Mouse (Mus musculus) ES-E14 (cell line): Measurements from ENCODE around the gene Aebp2. TPM values are rescaled to one million over a fixed set of nuclear protein-coding genes. Genes with fewer than 3 reads are reported as not detected.

ENCODE experiments used
- DNase-seq: peaks from one replicate; pipeline ENCODE4 v3.0.0-alpha.2; 2013; ENCODE audit warnings: low read depth, low spot score
- H3K27ac ChIP-seq: 2 replicates; pipeline ENCODE4 v1.5.1; 2012; ENCODE audit warnings: low read depth, mild to moderate bottlenecking, low read length, moderate library complexity, mixed read lengths; ENCODE audit not compliant: poor library complexity, insufficient read depth, severe bottlenecking
- H3K36me3 ChIP-seq: 2 replicates; pipeline ENCODE4 v1.6.1; 2012; ENCODE audit warnings: mild to moderate bottlenecking, low read length, moderate library complexity, mixed read lengths; ENCODE audit not compliant: control insufficient read depth, poor library complexity, insufficient read depth, severe bottlenecking
- H3K4me1 ChIP-seq, 2 experiments: fragments of 150-350 bp in 1 of 2; sonication (generic) in 1 of 2; 2 replicates each; pipeline ENCODE4 v1.6.1; 2012; ENCODE audit warnings: low read length in 2 of 2, mild to moderate bottlenecking in 1 of 2, mixed read lengths in 1 of 2; ENCODE audit not compliant: control insufficient read depth in 2 of 2, insufficient read depth in 2 of 2, poor library complexity in 1 of 2
- H3K4me3 ChIP-seq, 2 experiments: fragments of 150-350 bp in 1 of 2; sonication (generic) in 1 of 2; 2 replicates each; pipeline ENCODE4 v1.5.1; 2012; ENCODE audit warnings: low read length in 2 of 2, low read depth in 1 of 2, mild to moderate bottlenecking in 1 of 2, mixed read lengths in 1 of 2; ENCODE audit not compliant: insufficient read depth in 1 of 2, poor library complexity in 1 of 2, severe bottlenecking in 1 of 2
- H3K9ac ChIP-seq: 2 replicates; pipeline ENCODE4 v1.6.1; 2012; ENCODE audit warnings: low read depth, mild to moderate bottlenecking, low read length, mixed read lengths; ENCODE audit not compliant: poor library complexity, insufficient read depth, severe bottlenecking
- H3K9me3 ChIP-seq: fragments of 150-350 bp; sonication (generic); 2 replicates; pipeline ENCODE4 v1.6.1; 2012; ENCODE audit warnings: low read depth, mild to moderate bottlenecking, low read length; ENCODE audit not compliant: control insufficient read depth, insufficient read depth
- CHD2 ChIP-seq: IDR thresholded peaks from 2 replicates; pipeline ENCODE4 v1.6.1; 2014; ENCODE audit warnings: mild to moderate bottlenecking, low read depth, low read length, inconsistent platforms
- HCFC1 ChIP-seq: IDR thresholded peaks from 2 replicates; pipeline ENCODE4 v1.6.1; 2012; ENCODE audit warnings: low read length, inconsistent platforms, borderline replicate concordance; ENCODE audit not compliant: insufficient read depth
- MAFK ChIP-seq: IDR thresholded peaks from 2 replicates; pipeline ENCODE4 v1.6.1; 2014; ENCODE audit warnings: mild to moderate bottlenecking, low read depth, low read length, inconsistent platforms; ENCODE audit not compliant: insufficient read depth
- ZC3H11A ChIP-seq: IDR thresholded peaks from 2 replicates; pipeline ENCODE4 v1.6.1; 2012; ENCODE audit warnings: low read depth, mild to moderate bottlenecking, inconsistent platforms, low read length, borderline replicate concordance
- ZNF384 ChIP-seq: IDR thresholded peaks from 2 replicates; pipeline ENCODE4 v1.6.1; 2012; ENCODE audit warnings: low read depth, low read length, inconsistent platforms
- in situ Hi-C, 2 experiments: fragments of 600-800 bp; cut with MboI; formaldehyde crosslinking; loops; one replicate each; pipeline ENCODE4 v1.15.1; 2025; ENCODE audit warnings: low sequenced_read_pairs in 2 of 2, inconsistent platforms in 1 of 2; ENCODE audit not compliant: unreplicated experiment in 2 of 2
- total RNA-seq: library from RNA; depleted of rRNA; stranded (reverse); fragments of 300-350 nt; gene quantifications from 2 replicates; pipeline ENCODE4 v1.2.3, GENCODE M21; 2012; rRNA removed

Aebp2 gene
- 71.7 and 77.4 TPM in 2 replicates for total RNA-seq

GRCm38 (mm10) chr6:140622391-140623225, at the start of gene Aebp2:
Gene Aebp2, plus strand, starts transcription at chr6:140622663.
- peak; percentile 66 for DNase-seq

DNA sequence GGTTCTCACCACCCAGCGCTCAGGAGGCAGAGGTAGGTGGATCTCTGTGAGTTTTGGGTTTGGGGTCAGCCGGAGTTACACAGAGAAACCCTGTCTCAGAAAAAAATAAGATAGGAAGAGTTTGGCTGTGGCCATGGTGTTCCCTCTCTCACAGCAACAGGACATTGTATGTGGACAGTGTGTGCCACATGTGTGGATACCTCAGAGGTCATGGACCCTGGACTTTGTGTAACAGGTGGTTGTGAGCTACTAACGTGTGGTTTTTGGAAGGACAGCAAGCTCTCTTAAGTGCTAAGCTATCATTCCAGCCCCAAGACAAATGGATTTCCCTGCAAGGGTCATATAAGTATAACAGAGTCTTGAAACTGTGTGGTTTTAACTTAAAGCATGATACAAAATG, 47.5 kb upstream of the Aebp2 start:
- Histone ChIP-seq H3K36me3 (peaks cover 9% of the 10 kb centered on the region), H3K27ac (no peak overlapping the region), H3K4me1 (peaks cover 0 to 6% of the 10 kb centered on the region in 2 experiments; a peak in 2 of 4 replicates), H3K9me3 (no peaks in the 10 kb centered on the region), H3K9ac (no peak overlapping the region), H3K4me3 (no peak overlapping the region)
- no peak for TF ChIP-seq HCFC1
- no peak for TF ChIP-seq ZC3H11A
- TF ChIP-seq ZNF384 = no peak
- no peak for TF ChIP-seq CHD2
- TF ChIP-seq MAFK = no peak
- in situ Hi-C loops = no loop called here
- no peak for DNase-seq

More at GRCm38 (mm10) chr6:140622391-140623225, at the start of gene Aebp2:
- peak within 1 kb of the TSS; percentile 84 for H3K27ac ChIP-seq
- TF ChIP-seq HCFC1 = no peak
- TF ChIP-seq ZNF384 = no peak
- TF ChIP-seq CHD2 = no peak
- no peak for TF ChIP-seq ZC3H11A
- TF ChIP-seq MAFK = no peak
- no peaks in the 10 kb centered on the region for H3K9me3 ChIP-seq
- peaks cover 10% of the 10 kb centered on the region for H3K36me3 ChIP-seq
- in situ Hi-C loops = no loop called here
- H3K4me3 ChIP-seq = peak within 1 kb of the TSS; percentile 88 to 95
- peaks cover 11 to 31% of the 10 kb centered on the region in 2 experiments for H3K4me1 ChIP-seq
- H3K9ac ChIP-seq = peak within 1 kb of the TSS; percentile 93

- Histone ChIP-seq H3K27ac (no peak overlapping the region), H3K4me1 (peaks cover 0 to 6% of the 10 kb centered on the region in 2 experiments; a peak in 2 of 4 replicates), H3K9me3 (no peaks in the 10 kb centered on the region), H3K9ac (0 out of 2 replicates have a peak overlapping the region, but pooled peaks have one; percentile 4), H3K4me3 (no peak overlapping the region), H3K36me3 (peaks cover 6% of the 10 kb centered on the region)
- no peak for DNase-seq
- TF ChIP-seq HCFC1 (no peak), CHD2 (no peak), MAFK (no peak), ZNF384 (no peak), ZC3H11A (no peak)
- in situ Hi-C loops = no loop called here
Observed at GRCm38 (mm10) chr6:140576133-140576532, 46.3 kb upstream of the Aebp2 start.

GRCm38 (mm10) chr6:140576961-140577821, 45.3 kb upstream of the Aebp2 start:
- DNase-seq = no peak
- no peak overlapping the region for H3K9ac ChIP-seq
- peaks cover 0 to 6% of the 10 kb centered on the region in 2 experiments; a peak in 2 of 4 replicates for H3K4me1 ChIP-seq
- H3K27ac ChIP-seq = peak overlapping the region; percentile 35; the same call in 1 of the 2 replicates
- TF ChIP-seq ZNF384 (no peak), CHD2 (no peak), MAFK (no peak), ZC3H11A (0 out of 2 replicates have a peak, but pooled peaks have one; percentile 3), HCFC1 (no peak)
- peaks cover 6% of the 10 kb centered on the region for H3K36me3 ChIP-seq
- H3K4me3 ChIP-seq = no peak overlapping the region
- no peaks in the 10 kb centered on the region for H3K9me3 ChIP-seq
- in situ Hi-C loops = no loop called here
